Mouse (Mus musculus) olfactory bulb, adult 2 months (tissue): ENCODE data around the gene Atxn10. TPM values are rescaled to one million over a fixed set of nuclear protein-coding genes. Genes with fewer than 3 reads are reported as not detected.
A peak's percentile ranks its signal among the peaks of the same experiment; 100 is the strongest.

Experiments used
- H3K27ac ChIP-seq: fragments of 200-500 bp; 2 replicates; pipeline ENCODE4 v1.5.1; 2012; ENCODE audit warnings: low read depth, low read length; ENCODE audit not compliant: insufficient read depth
- H3K4me1 ChIP-seq: fragments of 200-500 bp; 2 replicates; pipeline ENCODE4 v1.6.1; 2012; ENCODE audit warnings: low read length; ENCODE audit not compliant: control insufficient read depth, insufficient read depth
- H3K4me3 ChIP-seq: fragments of 200-500 bp; 2 replicates; pipeline ENCODE4 v1.5.1; 2012; ENCODE audit warnings: mild to moderate bottlenecking, low read depth, low read length, moderate library complexity; ENCODE audit not compliant: insufficient read depth
- CTCF ChIP-seq: fragments of 200-500 bp; IDR thresholded peaks from 2 replicates; pipeline ENCODE4 v1.5.1; 2012; ENCODE audit warnings: low read depth, mild to moderate bottlenecking, low read length, moderate library complexity; ENCODE audit not compliant: insufficient read depth
- POLR2A ChIP-seq: fragments of 200-500 bp; IDR thresholded peaks from 2 replicates; pipeline ENCODE4 v1.6.1; 2012; ENCODE audit warnings: mild to moderate bottlenecking, low read depth, low read length, moderate library complexity; ENCODE audit not compliant: insufficient read depth
- WGBS: fragments of 180-500 bp; shearing (Covaris S2); methylation state at CpG from one replicate; pipeline ENCODE4 v1.1.7; 2018; 5-methylcytosine and 5-hydroxymethylcytosine counted together
- polyA plus RNA-seq: library from polyadenylated mRNA; stranded (reverse); fragments of >200 nt; gene quantifications from 2 replicates; pipeline ENCODE4 v1.2.4, GENCODE M21; 2012; ENCODE audit warnings: low replicate concordance; ENCODE audit not compliant: missing spikeins, insufficient read depth, insufficient read length

The Atxn10 gene
- polyA plus RNA-seq, result 211 TPM in 1 of 2 replicates, not detected in the other

DNA sequence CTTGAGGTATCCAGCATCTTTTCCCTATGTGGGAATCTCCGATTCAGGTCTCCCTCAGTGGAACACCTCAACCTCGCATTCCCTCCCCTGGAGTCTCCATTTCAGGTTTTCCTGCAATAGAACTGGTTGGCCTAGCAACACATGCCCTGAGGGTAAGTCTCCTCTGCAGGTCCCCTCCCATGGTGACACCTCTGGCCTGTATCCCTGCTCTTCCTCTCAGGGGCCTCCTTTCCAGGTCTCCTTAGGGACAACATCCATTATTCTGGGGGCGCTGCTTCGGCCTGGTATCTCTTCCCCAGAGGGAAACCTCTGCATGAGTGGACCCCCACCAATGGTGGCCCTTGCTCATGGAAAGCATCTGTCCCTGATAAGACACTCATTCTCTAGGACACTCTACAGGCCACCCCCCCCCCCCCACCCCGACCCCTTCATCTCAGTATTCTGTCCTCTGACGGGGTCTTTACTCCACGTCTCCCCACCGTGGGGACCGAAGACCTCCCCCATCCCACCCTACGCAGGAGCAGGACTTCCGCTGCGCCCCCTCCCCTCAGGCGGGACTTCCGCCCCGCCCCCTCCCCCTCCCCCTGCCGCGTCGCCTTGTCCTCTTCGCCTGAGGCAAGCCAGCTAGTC is at the start of gene Atxn10:
TSS of gene Atxn10 (plus strand) at position 575 of the 630 bp plus-strand sequence.
- peak within 1 kb of the TSS; percentile 96 for H3K4me3 ChIP-seq
- TF ChIP-seq CTCF, result no peak
- no peak for TF ChIP-seq POLR2A
- H3K4me1 ChIP-seq, result peaks cover 11% of the 10 kb centered on the region
- H3K27ac ChIP-seq, result peak within 1 kb of the TSS; percentile 100
- WGBS, result 8% methylated on average over 19 of the region's 19 CpGs

GRCm38 (mm10) chr15:85294632-85295031 is 41.4 kb upstream of the Atxn10 start:
- Histone ChIP-seq H3K27ac (no peak overlapping the region), H3K4me3 (no peak overlapping the region), H3K4me1 (peaks cover 19% of the 10 kb centered on the region)
- WGBS, result 94% methylated on average over 3 of the region's 3 CpGs
- TF ChIP-seq POLR2A (no peak), CTCF (no peak)

- TF ChIP-seq CTCF, result no peak
- no peak for TF ChIP-seq POLR2A
- 60% methylated on average over 8 of the region's 8 CpGs for WGBS
- Histone ChIP-seq H3K4me1 (peaks cover 19% of the 10 kb centered on the region), H3K4me3 (no peak overlapping the region), H3K27ac (no peak overlapping the region)
Measured at GRCm38 (mm10) chr15:85295544-85295943, 40.5 kb upstream of the Atxn10 start.

DNA sequence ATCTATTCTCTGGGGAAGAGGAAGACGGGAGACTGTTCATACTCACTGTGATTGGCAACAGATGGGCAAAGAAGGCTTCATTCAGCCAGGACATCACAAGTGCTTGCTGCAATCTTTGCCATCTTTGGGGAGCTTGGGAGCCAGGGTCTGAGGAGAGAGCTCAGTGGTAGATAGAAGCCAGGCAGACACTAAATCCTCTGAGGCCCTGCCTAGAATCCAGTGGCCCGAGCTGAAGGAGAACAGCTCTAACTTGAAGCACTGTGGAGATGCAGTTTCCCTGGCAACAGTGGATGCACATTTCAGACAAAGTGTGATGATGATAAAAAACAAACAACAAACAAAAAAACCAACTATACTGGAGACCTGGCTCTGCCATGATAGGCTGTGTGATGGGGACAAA is 40.1 kb upstream of the Atxn10 start:
- 48% methylated on average over 2 of the region's 2 CpGs for WGBS
- Histone ChIP-seq H3K4me1 (peaks cover 19% of the 10 kb centered on the region), H3K27ac (no peak overlapping the region), H3K4me3 (no peak overlapping the region)
- no peak for TF ChIP-seq POLR2A
- no peak for TF ChIP-seq CTCF

- Histone ChIP-seq H3K4me3 (no peak overlapping the region), H3K27ac (no peak overlapping the region), H3K4me1 (peaks cover 19% of the 10 kb centered on the region)
- 87% methylated on average over 3 of the region's 3 CpGs for WGBS
- no peak for TF ChIP-seq CTCF
- TF ChIP-seq POLR2A, result no peak
Measured at GRCm38 (mm10) chr15:85296538-85296937, 39.5 kb upstream of the Atxn10 start.

- WGBS, result 66% methylated on average over 17 of the region's 17 CpGs
- TF ChIP-seq CTCF (no peak), POLR2A (no peak)
Measured at GRCm38 (mm10) chr15:85298167-85298781, 37.8 kb upstream of the Atxn10 start.

DNA sequence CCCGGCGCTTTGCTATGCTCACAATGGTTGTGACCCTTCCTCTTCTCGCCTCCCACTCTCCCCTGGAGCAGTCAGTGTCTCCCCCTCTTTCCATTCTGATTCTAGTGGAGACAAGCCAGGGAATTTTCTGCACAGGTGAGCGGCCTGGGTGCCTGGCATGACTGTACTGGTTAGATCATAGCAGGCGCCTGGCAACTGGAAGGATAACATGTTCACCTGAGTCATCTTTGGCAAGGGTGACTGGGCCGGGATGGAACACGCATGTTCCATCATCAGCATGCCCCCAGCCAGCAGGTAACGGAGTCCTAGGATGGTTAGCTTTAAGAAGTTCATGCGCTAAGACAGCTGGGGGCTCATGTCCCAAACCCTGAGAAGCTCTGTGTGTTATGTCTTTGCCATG is 37.1 kb upstream of the Atxn10 start:
- no peak overlapping the region for H3K4me3 ChIP-seq
- WGBS, result 93% methylated on average over 9 of the region's 9 CpGs
- TF ChIP-seq CTCF, result no peak
- TF ChIP-seq POLR2A, result no peak
- H3K27ac ChIP-seq, result no peak overlapping the region
- H3K4me1 ChIP-seq, result peaks cover 19% of the 10 kb centered on the region

More at GRCm38 (mm10) chr15:85298167-85298781, 37.8 kb upstream of the Atxn10 start:
- H3K27ac ChIP-seq, result no peak overlapping the region
- H3K4me1 ChIP-seq, result peaks cover 19% of the 10 kb centered on the region
- H3K4me3 ChIP-seq, result no peak overlapping the region

DNA sequence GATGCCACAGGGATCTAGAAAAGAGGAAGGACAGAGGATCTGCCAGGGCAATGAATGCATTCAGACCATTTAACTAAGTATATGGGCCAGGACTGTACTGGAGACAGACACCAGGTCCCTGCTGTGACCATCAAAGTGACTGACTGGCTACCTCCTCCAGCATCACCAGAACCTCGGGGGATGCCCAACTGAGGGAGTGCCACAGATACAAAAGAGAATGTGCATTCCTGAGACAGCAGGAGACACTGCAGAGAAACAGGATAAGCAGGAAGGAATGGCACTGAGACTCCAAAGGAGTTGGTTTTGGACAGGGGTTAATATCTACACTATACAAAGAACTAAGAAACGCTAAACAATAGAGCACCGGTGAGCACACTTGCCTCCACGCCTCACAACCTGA is 32.8 kb upstream of the Atxn10 start:
- no peak overlapping the region for H3K4me3 ChIP-seq
- peaks cover 2% of the 10 kb centered on the region; the same call in 1 of the 2 replicates for H3K4me1 ChIP-seq
- whole genome bisulfite sequencing, result 63% methylated on average over 4 of the region's 4 CpGs
- TF ChIP-seq CTCF (no peak), POLR2A (no peak)
- no peak overlapping the region for H3K27ac ChIP-seq

GRCm38 (mm10) chr15:85303976-85304375 is 32.1 kb upstream of the Atxn10 start:
- no peak overlapping the region for H3K27ac ChIP-seq
- TF ChIP-seq CTCF, result no peak
- TF ChIP-seq POLR2A, result no peak
- no peak overlapping the region for H3K4me3 ChIP-seq
- H3K4me1 ChIP-seq, result no peaks in the 10 kb centered on the region
- WGBS, result 94% methylated on average over 4 of the region's 4 CpGs
